Mouse (Mus musculus) cerebellum, postnatal 14 days (tissue): ENCODE data around the gene Vmn1r58.
"Not testable (repeated sequence)": the region's sequence is repeated elsewhere in the genome, so short reads cannot be mapped to it uniquely, and the experiment has no call there.

ENCODE experiments used
- DNase-seq, 2 experiments: peaks; one replicate each; pipeline ENCODE4 v3.0.0; 2021; ENCODE audit warnings: mixed read lengths in 2 of 2

The Vmn1r58 gene

DNA sequence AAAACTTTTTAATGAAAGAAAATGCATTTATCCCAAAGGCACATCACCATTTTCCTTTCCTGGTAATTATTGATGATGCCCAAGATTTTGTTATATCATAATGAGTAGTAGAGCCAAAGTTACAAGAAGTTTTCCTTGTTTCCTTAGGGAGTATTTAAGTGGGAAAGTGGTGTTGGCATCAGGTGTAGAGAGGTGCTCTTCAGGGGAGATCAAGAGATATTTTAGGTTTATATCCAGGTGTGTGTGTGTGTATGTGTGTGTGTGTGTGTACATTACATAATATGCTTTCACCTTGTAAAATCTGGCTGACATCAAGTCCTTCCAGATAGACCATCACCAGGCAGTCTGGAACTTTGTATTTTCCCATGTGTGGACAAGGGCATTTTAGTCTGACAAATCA is at the start of gene Vmn1r58:
Gene Vmn1r58, minus strand, starts transcription at position 101 of the 400 bp plus-strand sequence.
- DNase-seq: not testable (repeated sequence)

DNA sequence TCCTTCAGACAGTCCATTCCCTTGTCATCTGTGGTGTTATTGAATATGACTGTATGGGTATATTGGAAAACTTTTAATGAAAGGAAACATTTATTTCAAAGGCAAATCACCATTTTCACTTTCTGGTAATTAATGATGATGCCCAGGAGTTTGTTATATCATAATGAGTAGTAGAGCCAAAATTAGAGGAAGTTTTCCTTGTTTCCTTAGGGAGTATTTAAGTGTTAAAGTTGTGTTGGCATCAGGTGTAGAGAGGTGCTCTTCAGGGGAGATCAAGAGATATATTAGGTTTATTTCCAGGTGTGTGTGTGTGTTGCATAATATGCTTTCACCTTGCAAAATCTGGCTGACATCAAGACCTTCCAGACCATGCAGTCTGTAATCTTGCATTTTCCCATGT is 43.5 kb upstream of the Vmn1r58 start, which contains the start of gene Vmn1r59:
Gene Vmn1r59, minus strand, starts transcription at position 101 of the 400 bp plus-strand sequence.
- DNase-seq: no peak

DNA sequence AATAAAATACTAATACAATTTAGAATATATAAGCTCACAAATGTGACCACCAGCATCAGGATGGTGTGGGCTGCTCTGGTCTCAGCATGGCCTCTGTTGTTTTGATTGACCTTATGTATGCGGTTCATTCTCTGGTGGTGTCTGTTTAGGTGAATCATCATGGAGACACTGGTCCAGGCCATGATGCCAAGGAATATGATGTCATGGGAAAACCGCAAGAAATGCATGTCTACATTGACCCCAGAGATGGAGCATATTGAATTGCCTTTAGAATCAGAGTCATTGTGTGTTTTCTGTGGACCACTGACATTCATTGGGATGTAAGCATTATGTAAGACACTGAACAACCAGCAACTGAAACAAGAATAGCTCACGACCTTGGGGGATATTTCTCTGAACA is 40.8 kb upstream of the Vmn1r58 start:
- not testable (repeated sequence) for DNase-seq

DNA sequence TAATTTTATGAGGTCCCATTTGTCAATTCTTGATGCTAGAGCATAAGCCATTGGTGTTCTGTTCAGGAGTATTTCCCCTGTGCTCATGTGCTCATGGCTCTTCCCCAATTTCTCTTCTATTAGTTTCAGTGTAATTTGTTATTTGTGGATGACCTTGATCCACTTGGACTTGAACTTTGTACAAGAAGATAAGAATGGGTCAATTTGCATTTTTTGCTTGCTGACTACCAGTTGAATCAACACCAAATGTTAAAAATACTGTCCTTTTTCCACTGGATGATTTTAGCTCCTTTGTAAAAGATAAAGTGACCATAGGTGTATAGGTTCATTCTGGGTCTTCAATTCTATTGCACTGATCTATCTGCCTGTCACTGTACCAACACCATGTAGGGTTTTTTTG is 35.4 kb upstream of the Vmn1r58 start:
- DNase-seq: no peak

DNA sequence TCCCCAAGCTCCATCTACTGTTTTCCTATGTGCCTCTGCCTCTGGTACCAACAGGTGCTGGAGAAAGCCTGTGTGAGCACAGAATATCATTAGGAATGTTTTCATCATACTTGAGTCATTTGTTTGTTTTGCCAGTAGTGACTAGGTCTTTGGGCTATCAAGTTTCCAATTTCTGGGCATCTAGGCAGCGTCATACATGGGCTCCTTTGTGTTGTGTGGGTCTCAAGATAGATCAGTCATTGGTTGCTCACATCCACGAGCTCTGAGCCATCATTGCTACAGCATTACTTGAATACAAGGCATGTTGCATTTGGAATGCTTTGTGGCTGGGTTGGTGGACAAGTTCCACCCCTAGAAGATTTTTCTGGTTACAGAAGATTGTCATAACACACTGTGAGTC is 7.0 kb downstream of the Vmn1r58 start:
- no peak for DNase-seq

DNA sequence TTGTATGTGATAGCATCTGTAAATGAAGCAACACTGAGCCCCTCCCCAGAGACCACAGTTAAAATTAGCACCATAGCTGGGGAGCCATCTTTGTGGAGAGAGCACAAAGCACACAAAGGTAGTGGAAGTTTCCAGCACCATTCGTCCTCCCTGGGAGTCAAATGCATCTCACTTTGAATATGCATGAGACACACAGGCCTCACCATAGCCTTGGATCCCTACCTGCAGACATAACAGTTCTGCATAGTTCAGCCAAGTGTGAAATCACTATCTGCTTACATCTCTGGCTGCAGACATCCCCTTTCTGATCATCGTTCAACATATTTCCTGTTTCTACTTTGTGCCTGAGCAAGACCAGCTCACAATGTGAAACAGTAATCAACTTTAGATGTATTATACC is 46.5 kb downstream of the Vmn1r58 start:
- no peak for DNase-seq

DNA sequence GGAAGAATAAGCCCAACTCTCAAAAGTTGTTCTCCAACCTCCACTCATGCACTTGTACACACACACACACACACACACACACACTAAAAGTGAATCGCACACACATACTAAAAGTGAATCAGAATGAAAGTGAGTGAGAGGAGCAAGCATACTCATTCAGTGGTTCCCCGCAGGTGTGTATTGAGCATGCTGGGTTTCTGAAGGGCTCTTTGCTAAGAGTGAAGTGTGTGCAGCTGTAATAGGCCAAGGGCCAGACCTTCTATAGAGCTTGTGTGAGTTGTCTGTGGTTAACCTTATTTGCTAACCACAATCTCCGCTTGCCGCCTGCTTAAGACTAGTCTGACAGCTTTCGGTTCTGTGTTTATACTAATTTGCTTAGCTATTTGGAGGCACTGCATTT is 49.6 kb downstream of the Vmn1r58 start:
- no peak for DNase-seq
